Mouse (Mus musculus) hindbrain, embryonic 12.5 days (tissue): ENCODE results near the gene 1810046K07Rik. TPM values are rescaled to one million over a fixed set of nuclear protein-coding genes. Genes with fewer than 3 reads are reported as not detected.
A peak's percentile ranks its signal among the peaks of the same experiment; 100 is the strongest.

Experiments
- ATAC-seq: fragments of 200-750 bp; cut with Nextera tagmentation; 2 replicates; pipeline ENCODE4 v1.8.0; 2017; ENCODE audit warnings: moderate TSS enrichment; ENCODE audit not compliant: low FRiP score
- H3K27ac ChIP-seq: fragments of 300-500 bp; sonication (generic); 2 replicates; pipeline ENCODE4 v1.5.1; 2016; ENCODE audit warnings: mild to moderate bottlenecking
- H3K27me3 ChIP-seq: fragments of 300-500 bp; sonication (generic); 2 replicates; pipeline ENCODE4 v1.6.1; 2016; ENCODE audit warnings: mild to moderate bottlenecking
- H3K36me3 ChIP-seq: fragments of 300-500 bp; sonication (generic); 2 replicates; pipeline ENCODE4 v1.6.1; 2016; ENCODE audit warnings: mild to moderate bottlenecking
- H3K4me1 ChIP-seq: fragments of 300-500 bp; sonication (generic); 2 replicates; pipeline ENCODE4 v1.6.1; 2016
- H3K4me2 ChIP-seq: fragments of 300-500 bp; sonication (generic); replicated peaks from 2 replicates; pipeline ENCODE4 v1.6.1; 2016; ENCODE audit warnings: mild to moderate bottlenecking
- H3K4me3 ChIP-seq: fragments of 300-500 bp; sonication (generic); 2 replicates; pipeline ENCODE4 v1.5.1; 2016; ENCODE audit warnings: mild to moderate bottlenecking
- H3K9ac ChIP-seq: fragments of 300-500 bp; sonication (generic); 2 replicates; pipeline ENCODE4 v1.6.1; 2016; ENCODE audit warnings: mild to moderate bottlenecking, moderate library complexity
- H3K9me3 ChIP-seq: fragments of 300-500 bp; sonication (generic); replicated peaks from 2 replicates; pipeline ENCODE4 v1.6.1; 2016; ENCODE audit warnings: mild to moderate bottlenecking
- WGBS: fragments of 180-500 bp; shearing (Covaris S2); methylation state at CpG from one replicate; pipeline ENCODE4 v1.1.7; 2016; 5-methylcytosine and 5-hydroxymethylcytosine counted together
- polyA plus RNA-seq: library from polyadenylated mRNA; unstranded; fragments of >200 nt; fragmentation: Nextera tagmentation; extraction: Ambion mirVana; gene quantifications from 2 replicates; pipeline ENCODE4 v1.2.1, GENCODE M21; 2016

1810046K07Rik gene
- polyA plus RNA-seq, 1 experiment from 2014 or later: not detected

DNA sequence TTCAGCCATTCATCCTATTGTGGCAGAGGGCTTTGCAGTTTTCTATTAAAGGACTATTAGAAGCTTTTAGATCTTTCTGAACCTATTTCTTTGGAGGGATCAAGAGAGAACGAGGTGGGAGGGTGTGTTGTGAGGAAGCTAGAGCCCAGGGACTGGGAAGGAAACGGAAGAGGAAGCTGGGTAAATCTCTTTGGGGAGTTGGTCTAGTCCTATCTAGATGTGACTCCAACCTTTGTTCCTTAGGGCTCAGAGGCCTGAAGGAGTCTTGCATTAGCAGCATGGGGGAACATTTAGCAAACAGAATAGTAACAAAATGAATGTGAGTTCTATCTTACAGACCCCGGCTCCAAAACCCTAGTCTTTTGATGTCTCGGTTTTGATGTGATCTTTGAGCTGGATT lies 37.7 kb downstream of the 1810046K07Rik start:
- Histone ChIP-seq H3K36me3 (no peaks in the 10 kb centered on the region), H3K9me3 (no peaks in the 10 kb centered on the region), H3K4me1 (no peaks in the 10 kb centered on the region), H3K27ac (no peak overlapping the region), H3K4me3 (no peak overlapping the region), H3K27me3 (peaks cover 4% of the 10 kb centered on the region; the same call in 1 of the 2 replicates), H3K9ac (no peak overlapping the region), H3K4me2 (no peak overlapping the region)
- no peak for ATAC-seq
- WGBS: 79% methylated on average over 4 of the region's 4 CpGs

DNA sequence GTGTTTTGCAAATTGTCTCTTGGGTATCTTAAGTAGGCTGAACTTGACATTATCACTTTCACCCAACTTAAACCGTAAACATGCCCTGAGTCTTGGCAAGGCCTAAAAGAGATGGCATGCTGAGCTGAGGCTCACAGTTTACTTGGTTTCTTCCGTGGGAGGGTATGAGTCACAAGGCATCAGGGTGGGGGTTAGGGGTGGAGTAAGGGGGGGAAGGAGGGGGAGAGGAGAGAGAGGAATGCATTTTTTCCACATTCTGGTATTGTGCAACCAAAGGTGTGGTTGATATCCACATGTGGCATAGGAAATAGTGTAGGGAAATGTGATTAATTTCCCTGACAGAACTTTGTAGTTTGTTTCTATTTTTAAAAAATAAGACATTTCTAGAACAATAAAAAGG lies 42.6 kb downstream of the 1810046K07Rik start:
- H3K4me1 ChIP-seq: no peaks in the 10 kb centered on the region
- H3K4me3 ChIP-seq: no peak overlapping the region
- H3K27me3 ChIP-seq: peaks cover 9% of the 10 kb centered on the region
- no peak overlapping the region for H3K4me2 ChIP-seq
- no peak for ATAC-seq
- no peak overlapping the region for H3K27ac ChIP-seq
- H3K9ac ChIP-seq: no peak overlapping the region
- no peaks in the 10 kb centered on the region for H3K36me3 ChIP-seq
- H3K9me3 ChIP-seq: no peaks in the 10 kb centered on the region
- 63% methylated on average over 2 of the region's 2 CpGs for WGBS

- Histone ChIP-seq H3K27me3 (peaks cover 29% of the 10 kb centered on the region), H3K27ac (no peak within 1 kb of the TSS), H3K36me3 (no peaks in the 10 kb centered on the region), H3K4me2 (peak within 1 kb of the TSS; percentile 87), H3K9me3 (no peaks in the 10 kb centered on the region), H3K9ac (peak within 1 kb of the TSS; percentile 60), H3K4me1 (peaks cover 15% of the 10 kb centered on the region), H3K4me3 (peak within 1 kb of the TSS; percentile 48)
- under 1% methylated on average over 51 of the region's 53 CpGs for WGBS
- ATAC-seq: peak; percentile 98
Observed at GRCm38 (mm10) chr9:51278500-51279381, 50.0 kb downstream of the 1810046K07Rik start, which contains the start of gene Colca2. TSS of gene Colca2 (minus strand) at chr9:51278569.

DNA sequence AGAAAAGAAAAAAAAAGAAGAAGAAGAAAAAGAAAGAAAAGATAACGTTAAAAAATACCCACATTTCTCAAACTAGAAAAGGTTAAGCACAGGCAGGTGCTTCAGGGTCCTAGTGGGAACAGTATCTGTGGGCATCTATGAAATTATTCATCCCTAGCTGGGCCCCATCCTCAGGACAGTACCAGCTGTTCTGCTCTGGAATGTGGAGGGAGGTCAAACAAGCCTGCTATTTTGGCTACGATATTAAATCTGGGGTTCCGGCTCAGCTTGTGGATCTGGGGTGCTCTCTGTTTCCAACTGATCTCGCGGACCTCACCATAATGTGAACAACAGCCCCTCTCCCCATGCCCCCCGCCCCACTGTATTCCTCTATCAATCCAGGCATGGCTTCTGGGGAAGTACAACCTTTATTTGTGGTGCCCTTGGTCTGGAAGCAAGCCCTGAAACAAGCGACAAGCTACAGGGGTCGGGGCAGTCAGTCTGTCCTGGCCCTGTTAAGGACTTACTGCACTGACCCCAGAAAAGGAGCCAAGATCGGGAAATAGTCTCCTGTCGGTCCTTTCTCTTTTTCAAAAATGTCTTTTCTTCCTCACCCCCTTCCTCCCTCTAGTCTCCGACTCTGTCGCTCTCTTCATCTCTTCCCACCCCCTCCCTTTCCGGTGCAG lies 50.8 kb downstream of the 1810046K07Rik start:
- Histone ChIP-seq H3K9me3 (no peaks in the 10 kb centered on the region), H3K4me2 (peak overlapping the region; percentile 87), H3K4me3 (peak overlapping the region; percentile 48), H3K36me3 (no peaks in the 10 kb centered on the region), H3K9ac (no peak overlapping the region; the same call in 1 of the 2 replicates), H3K4me1 (peaks cover 15% of the 10 kb centered on the region), H3K27ac (no peak overlapping the region), H3K27me3 (peaks cover 33% of the 10 kb centered on the region)
- peak; percentile 23; the same call in 1 of the 2 replicates for ATAC-seq
- 25% methylated on average over 13 of the region's 13 CpGs for WGBS

DNA sequence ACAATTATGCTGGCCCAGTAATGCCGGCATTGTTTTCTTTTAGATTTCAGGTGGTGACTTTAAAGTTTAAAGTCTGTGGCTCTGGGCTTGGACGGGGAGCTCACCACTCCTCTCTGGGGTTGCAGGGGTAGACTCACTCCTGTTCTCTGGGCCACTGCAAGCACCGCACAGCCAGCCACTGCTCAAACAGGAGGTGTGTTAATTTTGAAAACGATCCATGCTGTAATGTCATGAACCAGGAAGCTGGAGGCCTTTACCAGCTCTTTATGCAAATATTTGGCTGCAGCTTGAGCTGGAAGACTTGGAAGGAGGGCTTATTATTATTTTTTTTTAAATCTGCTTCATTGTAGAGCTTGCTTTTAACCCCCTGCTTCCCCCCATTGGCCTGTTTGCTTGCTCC lies 54.0 kb downstream of the 1810046K07Rik start:
- Histone ChIP-seq H3K9me3 (no peaks in the 10 kb centered on the region), H3K4me2 (no peak overlapping the region), H3K27ac (no peak overlapping the region), H3K9ac (no peak overlapping the region), H3K4me3 (no peak overlapping the region), H3K4me1 (peaks cover 15% of the 10 kb centered on the region), H3K27me3 (peaks cover 19% of the 10 kb centered on the region), H3K36me3 (no peaks in the 10 kb centered on the region)
- no peak for ATAC-seq
- 48% methylated on average over 4 of the region's 4 CpGs for WGBS

GRCm38 (mm10) chr9:51273581-51274154 lies 55.0 kb downstream of the 1810046K07Rik start:
- H3K27me3 ChIP-seq: peaks cover 10% of the 10 kb centered on the region
- no peak overlapping the region for H3K4me3 ChIP-seq
- H3K4me1 ChIP-seq: peaks cover 8% of the 10 kb centered on the region
- H3K36me3 ChIP-seq: no peaks in the 10 kb centered on the region
- no peak overlapping the region for H3K27ac ChIP-seq
- H3K9ac ChIP-seq: no peak overlapping the region
- WGBS: 74% methylated on average over 9 of the region's 9 CpGs
- no peak overlapping the region for H3K4me2 ChIP-seq
- no peak for ATAC-seq
- no peaks in the 10 kb centered on the region for H3K9me3 ChIP-seq

GRCm38 (mm10) chr9:51272102-51272501 lies 56.6 kb downstream of the 1810046K07Rik start:
- ATAC-seq: no peak
- Histone ChIP-seq H3K27me3 (peaks cover 7% of the 10 kb centered on the region), H3K36me3 (no peaks in the 10 kb centered on the region), H3K9ac (no peak overlapping the region), H3K4me3 (no peak overlapping the region), H3K4me1 (no peaks in the 10 kb centered on the region), H3K27ac (no peak overlapping the region), H3K9me3 (no peaks in the 10 kb centered on the region), H3K4me2 (no peak overlapping the region)
- 88% methylated on average over 5 of the region's 5 CpGs for WGBS

- 64% methylated on average over 8 of the region's 8 CpGs for WGBS
- Histone ChIP-seq H3K27me3 (0 out of 2 replicates have a peak, but pooled peaks cover 5% of the 10 kb centered on the region), H3K9ac (no peak overlapping the region)
Observed at GRCm38 (mm10) chr9:51271073-51271472, 57.6 kb downstream of the 1810046K07Rik start.

GRCm38 (mm10) chr9:51268852-51269251 lies 59.9 kb downstream of the 1810046K07Rik start:
- Histone ChIP-seq H3K9ac (no peak overlapping the region), H3K27ac (no peak overlapping the region), H3K9me3 (no peaks in the 10 kb centered on the region), H3K4me1 (no peaks in the 10 kb centered on the region), H3K27me3 (0 out of 2 replicates have a peak, but pooled peaks cover 5% of the 10 kb centered on the region), H3K36me3 (no peaks in the 10 kb centered on the region), H3K4me3 (no peak overlapping the region), H3K4me2 (no peak overlapping the region)
- WGBS: 74% methylated on average over 5 of the region's 5 CpGs
- ATAC-seq: no peak

More at GRCm38 (mm10) chr9:51271073-51271472, 57.6 kb downstream of the 1810046K07Rik start:
- Histone ChIP-seq H3K4me3 (no peak overlapping the region), H3K27ac (no peak overlapping the region), H3K36me3 (no peaks in the 10 kb centered on the region), H3K4me1 (no peaks in the 10 kb centered on the region), H3K4me2 (no peak overlapping the region), H3K9me3 (no peaks in the 10 kb centered on the region)
- no peak for ATAC-seq

GRCm38 (mm10) chr9:51258426-51258825 lies 70.3 kb downstream of the 1810046K07Rik start:
- no peaks in the 10 kb centered on the region for H3K4me1 ChIP-seq
- H3K9me3 ChIP-seq: no peaks in the 10 kb centered on the region
- no peak overlapping the region for H3K27ac ChIP-seq
- ATAC-seq: no peak
- H3K9ac ChIP-seq: no peak overlapping the region
- H3K36me3 ChIP-seq: no peaks in the 10 kb centered on the region
- 83% methylated on average over 5 of the region's 5 CpGs for WGBS
- H3K4me3 ChIP-seq: no peak overlapping the region
- no peak overlapping the region for H3K4me2 ChIP-seq
- H3K27me3 ChIP-seq: no peaks in the 10 kb centered on the region

DNA sequence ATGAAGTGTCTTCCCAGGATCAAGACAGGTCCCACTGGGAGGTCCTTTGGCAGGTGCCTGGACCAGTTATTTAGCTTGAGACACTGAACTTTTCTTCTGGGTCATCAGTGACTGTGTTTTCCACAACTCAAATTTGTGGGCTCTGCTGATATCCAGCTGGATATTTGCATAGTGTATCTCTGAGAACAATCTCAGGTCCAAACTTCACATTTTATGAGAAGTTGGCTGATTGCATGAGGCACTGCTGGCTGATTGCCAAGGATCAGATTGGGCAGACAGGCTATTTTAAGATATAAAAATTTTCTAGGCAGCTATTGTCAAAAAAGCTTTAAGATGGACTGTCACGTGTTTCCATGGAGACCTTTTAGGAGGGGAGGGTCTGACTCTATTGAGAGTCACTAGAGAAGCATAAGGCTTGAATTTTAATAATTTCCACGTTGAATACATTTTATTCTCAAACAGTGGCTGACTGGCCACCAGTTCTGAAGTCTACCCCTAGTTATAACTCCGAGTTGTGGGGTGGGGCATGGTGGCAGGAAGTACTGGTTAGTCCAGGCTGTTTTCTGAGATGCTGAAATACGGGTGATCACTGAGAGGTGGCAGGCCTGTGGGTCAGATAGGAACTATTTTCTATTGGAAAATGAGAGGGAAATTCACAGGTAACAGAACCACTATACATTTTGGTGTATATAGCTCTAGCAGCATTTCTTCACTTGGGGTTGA lies 71.8 kb downstream of the 1810046K07Rik start:
- H3K27me3 ChIP-seq: no peaks in the 10 kb centered on the region
- H3K9me3 ChIP-seq: no peaks in the 10 kb centered on the region
- no peak overlapping the region for H3K4me3 ChIP-seq
- no peak for ATAC-seq
- H3K9ac ChIP-seq: no peak overlapping the region
- H3K4me1 ChIP-seq: no peaks in the 10 kb centered on the region
- 77% methylated on average over 4 of the region's 4 CpGs for WGBS
- H3K27ac ChIP-seq: no peak overlapping the region
- H3K4me2 ChIP-seq: no peak overlapping the region
- no peaks in the 10 kb centered on the region for H3K36me3 ChIP-seq
